Mouse (Mus musculus): ENCODE measurements around the gene Snx12. TPM values are rescaled to one million over a fixed set of nuclear protein-coding genes. Genes with fewer than 3 reads are reported as not detected.

Gene Snx12
- 45.4 TPM for polyA plus RNA-seq (2014; fragmentation: Illumina TruSeq; extraction: RNeasy Lipid Tissue Mini Kit (QIAGEN cat#74804); ENCODE audit: low read depth, low replicate concordance)

DNA sequence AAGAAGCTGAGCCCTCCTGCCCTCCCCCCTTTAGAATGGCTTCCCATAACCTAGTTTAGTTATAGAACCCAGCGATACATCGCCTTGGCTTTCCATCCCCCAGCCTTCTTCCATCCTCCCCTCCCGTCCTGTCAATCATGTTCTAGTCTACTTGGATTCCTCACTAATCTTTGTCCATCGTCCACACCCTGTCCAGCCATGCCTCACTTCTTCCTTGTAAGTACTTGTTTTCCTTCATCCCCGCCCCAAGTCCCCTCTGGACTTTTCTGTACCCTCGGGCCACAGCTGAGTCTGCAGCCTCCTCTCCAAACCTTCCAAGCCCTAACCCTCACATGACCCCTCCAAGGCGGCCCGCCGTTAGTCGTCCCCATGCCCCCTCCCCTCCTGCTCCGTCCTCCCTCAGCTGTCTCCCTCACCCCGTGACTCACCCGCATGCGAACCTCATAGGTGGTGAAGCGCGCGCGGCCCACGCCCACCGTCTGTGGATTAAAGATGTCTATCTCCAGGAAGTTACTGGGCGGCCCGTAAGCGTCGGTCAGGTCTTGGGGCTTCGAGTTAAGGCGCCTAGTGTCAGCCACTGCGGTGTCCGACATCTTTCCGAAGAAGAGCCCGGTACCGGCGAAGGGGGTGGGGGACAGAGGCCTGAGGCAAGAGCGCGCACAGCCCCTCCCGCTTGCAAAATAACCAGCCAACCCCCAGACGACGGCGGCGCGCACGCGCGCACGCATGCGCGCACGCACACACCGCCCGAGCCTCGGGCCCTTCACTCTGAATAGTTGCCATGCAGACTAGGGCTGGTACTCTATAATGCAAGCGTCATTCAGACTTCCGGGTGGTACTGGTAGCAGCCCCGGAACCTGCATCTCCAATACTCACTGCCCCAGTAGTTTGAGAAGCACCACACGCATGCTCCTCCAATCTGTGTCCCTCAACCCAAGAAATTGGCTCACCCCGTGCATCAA, at the start of gene Snx12:
Snx12 (minus strand) TSS at position 730 of the 962 bp plus-strand sequence.

DNA sequence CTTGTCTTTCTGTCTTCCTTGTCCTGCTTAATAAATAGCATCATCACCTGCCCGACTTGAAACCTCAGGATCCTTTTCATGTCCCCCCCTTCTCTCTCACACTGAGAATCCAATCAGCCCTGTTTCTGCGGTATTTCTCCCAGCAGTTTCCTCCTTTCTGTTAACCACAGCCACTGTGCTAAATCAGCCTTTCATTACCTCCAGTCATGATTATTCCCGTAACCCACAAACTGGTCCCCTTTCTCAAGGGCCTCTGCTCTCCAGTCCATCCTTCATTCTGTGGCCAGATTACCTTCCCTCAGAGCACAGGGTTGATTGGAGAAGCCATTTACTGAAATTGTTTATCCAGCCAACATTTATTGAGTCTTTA, 46.4 kb upstream of the Snx12 start, which contains the start of gene Gm20489:
Gm20489 (minus strand) TSS at position 269 of the 370 bp plus-strand sequence.

DNA sequence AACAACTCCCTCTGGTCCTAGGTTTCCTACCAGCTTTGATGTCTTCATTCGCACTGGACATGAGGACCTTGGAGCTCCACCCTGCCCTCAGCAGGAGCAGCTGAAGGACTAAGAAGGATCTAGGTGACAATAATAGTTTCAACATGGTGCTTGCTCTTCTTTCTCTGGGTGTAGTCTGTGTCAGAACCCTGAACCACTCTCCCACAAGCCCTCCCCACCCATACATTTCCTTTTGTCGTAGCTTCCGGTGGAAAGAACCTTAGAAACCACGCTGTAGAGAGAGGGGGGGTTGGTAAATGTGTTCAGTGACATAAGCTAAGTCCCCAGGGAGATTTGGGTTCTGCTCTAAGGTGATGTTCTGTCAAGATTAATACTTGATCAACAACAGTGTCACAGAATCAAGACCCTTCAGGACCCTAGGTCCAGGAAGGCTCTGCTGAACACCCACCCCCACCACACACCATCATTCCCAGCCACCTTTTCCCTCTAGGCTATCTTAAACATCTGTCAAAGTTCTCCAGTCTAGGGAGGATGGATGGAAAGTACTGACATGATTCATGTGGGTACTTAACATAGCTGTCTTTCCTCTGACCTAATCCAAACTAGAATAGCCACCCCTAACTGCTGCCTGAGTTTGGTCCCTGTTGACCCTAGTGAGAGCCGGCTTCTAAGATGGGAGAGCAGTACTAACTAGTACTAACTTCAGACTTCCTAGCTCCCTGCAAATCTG, 45.8 kb upstream of the Snx12 start, which contains the start of gene Il2rg:
Il2rg (minus strand) TSS at position 231 of the 730 bp plus-strand sequence.

DNA sequence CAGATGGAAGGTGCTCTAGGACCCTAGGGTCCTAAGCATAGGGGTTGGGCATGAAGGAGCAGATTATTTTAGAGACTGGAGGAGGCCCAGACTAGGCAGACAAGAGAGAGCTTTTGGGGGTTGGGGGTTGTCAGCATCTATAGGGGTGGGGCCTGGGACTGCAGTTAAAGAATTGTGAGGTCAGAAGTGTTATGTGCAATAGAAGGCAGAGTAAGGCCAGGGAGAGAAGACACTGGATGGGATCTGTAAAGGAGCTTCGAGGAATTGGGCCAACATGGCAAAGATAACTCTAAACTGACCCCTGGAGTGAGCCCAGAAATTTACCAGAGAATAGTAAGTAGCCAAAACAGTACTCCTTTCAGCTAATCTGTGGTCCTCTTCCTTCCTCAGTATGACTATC, 41.5 kb upstream of the Snx12 start, which contains the start of gene Gm614:
Gm614 (minus strand) TSS at position 101 of the 400 bp plus-strand sequence.

DNA sequence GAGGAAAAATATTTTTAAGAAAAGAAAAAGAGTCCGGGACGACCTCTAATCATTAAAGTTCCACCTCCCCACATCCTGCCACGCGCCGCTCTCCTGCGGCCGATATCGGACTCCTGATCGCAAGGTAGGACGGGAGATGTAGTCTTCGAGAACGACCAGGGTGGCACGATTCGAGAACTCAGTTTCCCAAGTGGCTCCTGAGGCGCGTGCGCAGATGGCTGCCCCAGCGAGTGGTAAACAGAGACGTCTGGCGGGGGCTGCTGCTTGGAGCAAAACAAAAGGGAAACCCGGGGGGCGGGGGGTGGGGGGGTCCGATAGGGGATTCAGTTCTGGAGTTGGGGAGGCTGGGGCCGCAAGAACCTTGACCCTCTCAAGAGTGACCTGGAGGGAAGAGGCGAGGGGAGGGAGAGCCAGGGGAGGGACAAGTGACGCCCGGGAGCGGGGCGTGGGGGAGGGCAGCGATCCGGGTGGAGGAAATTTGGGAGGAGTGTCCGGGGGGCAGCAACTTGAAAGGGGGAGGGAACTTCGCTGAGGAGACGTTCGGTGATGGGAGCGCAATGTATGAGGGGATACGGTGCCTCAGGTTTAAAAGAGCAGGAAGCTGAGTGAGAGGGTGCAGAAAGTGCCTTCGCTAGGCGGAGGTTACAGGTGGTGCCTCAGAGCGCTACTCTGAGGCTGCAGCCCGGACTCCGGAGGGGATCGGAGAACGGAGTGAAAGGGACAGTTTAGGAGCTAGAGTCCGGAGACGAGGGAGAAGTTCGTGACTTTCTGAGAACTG, 31.8 kb upstream of the Snx12 start, which contains the start of gene Foxo4:
Foxo4 (plus strand) TSS at position 577 of the 778 bp plus-strand sequence.

DNA sequence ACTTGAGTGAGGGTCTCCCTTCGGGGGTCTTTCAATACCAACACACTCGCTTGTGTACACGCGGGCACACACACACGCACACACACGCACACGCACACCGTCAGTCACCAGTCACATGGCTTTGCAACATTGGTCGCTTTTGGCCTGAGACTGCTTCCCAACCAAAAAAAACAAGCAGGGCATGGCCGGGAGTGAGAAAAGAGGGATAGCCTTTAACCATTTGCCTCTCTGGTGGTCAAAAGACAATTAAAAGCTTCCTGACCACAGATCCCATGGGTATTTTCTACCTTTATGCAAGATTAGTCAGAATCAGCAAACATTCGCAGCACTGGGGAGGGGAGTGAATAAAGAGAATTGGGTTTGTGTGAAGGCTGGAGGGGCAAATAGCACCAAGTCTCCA, 136.4 kb downstream of the Snx12 start, which contains the start of gene Slc7a3:
Slc7a3 (minus strand) TSS at position 101 of the 400 bp plus-strand sequence.

DNA sequence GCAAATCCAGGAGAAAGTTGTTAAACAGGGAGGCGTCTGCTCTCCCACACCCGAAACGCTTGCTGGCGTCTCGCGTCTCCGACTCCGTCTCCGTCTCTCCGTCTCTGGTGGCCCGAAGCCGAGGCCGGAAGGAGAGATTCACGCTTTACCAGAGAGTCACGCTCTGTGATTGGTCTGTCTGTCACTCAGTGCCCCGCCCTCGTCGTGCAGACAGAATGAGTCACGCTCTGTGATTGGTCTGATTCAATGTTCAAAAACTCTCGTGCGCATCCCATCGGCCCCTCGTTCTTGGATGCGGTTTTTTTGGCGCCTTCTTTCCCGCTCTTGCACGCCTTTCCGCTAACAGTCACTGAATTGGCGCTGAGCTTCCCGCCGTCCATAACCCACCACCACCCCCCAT, 162.8 kb downstream of the Snx12 start, which contains the start of gene Tex11:
Tex11 (minus strand) TSS at position 127 of the 400 bp plus-strand sequence.

Other genes starting within 250 kb of the Snx12 start
- 0.15 TPM for gene Tex11, start 162.9 kb downstream of the Snx12 start, polyA plus RNA-seq (2014; fragmentation: Illumina TruSeq; extraction: RNeasy Lipid Tissue Mini Kit (QIAGEN cat#74804); ENCODE audit: low read depth, low replicate concordance)
- gene Slc7a3, start 136.5 kb downstream of the Snx12 start, polyA plus RNA-seq (2014; fragmentation: Illumina TruSeq; extraction: RNeasy Lipid Tissue Mini Kit (QIAGEN cat#74804); ENCODE audit: low read depth, low replicate concordance): 1.1 TPM
- gene Foxo4, start 32.0 kb upstream of the Snx12 start, polyA plus RNA-seq (2014; fragmentation: Illumina TruSeq; extraction: RNeasy Lipid Tissue Mini Kit (QIAGEN cat#74804); ENCODE audit: low read depth, low replicate concordance): 27.3 TPM
- 8.2 TPM for gene Gm614, start 41.4 kb upstream of the Snx12 start, polyA plus RNA-seq (2014; fragmentation: Illumina TruSeq; extraction: RNeasy Lipid Tissue Mini Kit (QIAGEN cat#74804); ENCODE audit: low read depth, low replicate concordance)
- 9.5 TPM for gene Il2rg, start 45.7 kb upstream of the Snx12 start, polyA plus RNA-seq (2014; fragmentation: Illumina TruSeq; extraction: RNeasy Lipid Tissue Mini Kit (QIAGEN cat#74804); ENCODE audit: low read depth, low replicate concordance)
- gene Gm20489, start 46.5 kb upstream of the Snx12 start, polyA plus RNA-seq (2014; fragmentation: Illumina TruSeq; extraction: RNeasy Lipid Tissue Mini Kit (QIAGEN cat#74804); ENCODE audit: low read depth, low replicate concordance): not detected
- gene Med12, start 51.5 kb upstream of the Snx12 start, polyA plus RNA-seq (2014; fragmentation: Illumina TruSeq; extraction: RNeasy Lipid Tissue Mini Kit (QIAGEN cat#74804); ENCODE audit: low read depth, low replicate concordance): 53.8 TPM
- 0.05 TPM for gene Nlgn3, start 76.6 kb upstream of the Snx12 start, polyA plus RNA-seq (2014; fragmentation: Illumina TruSeq; extraction: RNeasy Lipid Tissue Mini Kit (QIAGEN cat#74804); ENCODE audit: low read depth, low replicate concordance)
- gene Gjb1, start 153.8 kb upstream of the Snx12 start, polyA plus RNA-seq (2014; fragmentation: Illumina TruSeq; extraction: RNeasy Lipid Tissue Mini Kit (QIAGEN cat#74804); ENCODE audit: low read depth, low replicate concordance): 18.5 TPM
- 50.3 TPM for gene Zmym3, start 198.3 kb upstream of the Snx12 start, polyA plus RNA-seq (2014; fragmentation: Illumina TruSeq; extraction: RNeasy Lipid Tissue Mini Kit (QIAGEN cat#74804); ENCODE audit: low read depth, low replicate concordance)
- 172 TPM for gene Nono, start 206.8 kb upstream of the Snx12 start, polyA plus RNA-seq (2014; fragmentation: Illumina TruSeq; extraction: RNeasy Lipid Tissue Mini Kit (QIAGEN cat#74804); ENCODE audit: low read depth, low replicate concordance)
- 0.56 TPM for gene Itgb1bp2, start 226.5 kb upstream of the Snx12 start, polyA plus RNA-seq (2014; fragmentation: Illumina TruSeq; extraction: RNeasy Lipid Tissue Mini Kit (QIAGEN cat#74804); ENCODE audit: low read depth, low replicate concordance)